Mouse (Mus musculus) spleen, adult 2 months (tissue): ENCODE measurements around the gene Cd33. TPM values are rescaled to one million over a fixed set of nuclear protein-coding genes. Genes with fewer than 3 reads are reported as not detected.
A peak's percentile ranks its signal among the peaks of the same experiment; 100 is the strongest.

Source experiments
- DNase-seq, 2 experiments: peaks; one replicate each; pipeline versions ENCODE4 v3.0.0 to v3.0.0-alpha.2; 2012 to 2021; ENCODE audit warnings: low spot score in 2 of 2, low read depth in 1 of 2
- H3K27ac ChIP-seq: fragments of 200-500 bp; 2 replicates; pipeline ENCODE4 v1.5.1; 2012; ENCODE audit warnings: low read length, inconsistent platforms; ENCODE audit not compliant: insufficient read depth
- H3K27me3 ChIP-seq: fragments of 200-500 bp; 2 replicates; pipeline ENCODE4 v1.6.1; 2012; ENCODE audit warnings: mild to moderate bottlenecking, moderate library complexity, low read length, inconsistent platforms; ENCODE audit not compliant: control insufficient read depth, insufficient read depth
- H3K36me3 ChIP-seq: fragments of 200-500 bp; 2 replicates; pipeline ENCODE4 v1.6.1; 2012; ENCODE audit warnings: mild to moderate bottlenecking, low read length, inconsistent platforms; ENCODE audit not compliant: control insufficient read depth, insufficient read depth
- H3K4me1 ChIP-seq: fragments of 200-500 bp; 2 replicates; pipeline ENCODE4 v1.6.1; 2011; ENCODE audit warnings: inconsistent platforms; ENCODE audit not compliant: control insufficient read depth, insufficient read depth, insufficient read length
- H3K4me3 ChIP-seq: fragments of 200-500 bp; 2 replicates; pipeline ENCODE4 v1.5.1; 2011; ENCODE audit warnings: mild to moderate bottlenecking, inconsistent platforms; ENCODE audit not compliant: insufficient read depth, insufficient read length; ENCODE audit errors: extremely low read depth
- CTCF ChIP-seq: fragments of 200-500 bp; IDR thresholded peaks from 2 replicates; pipeline ENCODE4 v1.5.1; 2011; ENCODE audit warnings: mild to moderate bottlenecking, inconsistent platforms; ENCODE audit not compliant: insufficient read depth, insufficient read length, insufficient replicate concordance; ENCODE audit errors: extremely low read depth
- POLR2A ChIP-seq: fragments of 200-500 bp; IDR thresholded peaks from 2 replicates; pipeline ENCODE4 v1.6.1; 2011; ENCODE audit warnings: low read depth, low read length, inconsistent platforms
- WGBS: fragments of 180-500 bp; shearing (Covaris S2); methylation state at CpG from one replicate; pipeline ENCODE4 v1.1.7; 2018; 5-methylcytosine and 5-hydroxymethylcytosine counted together
- polyA plus RNA-seq: library from polyadenylated mRNA; depleted of rRNA; stranded (reverse); fragments of >200 nt; gene quantifications from 2 replicates; pipeline ENCODE4 v1.2.3, GENCODE M21; 2012; rRNA removed

Cd33 gene
- 16.0 and 19.2 TPM in 2 replicates for polyA plus RNA-seq

DNA sequence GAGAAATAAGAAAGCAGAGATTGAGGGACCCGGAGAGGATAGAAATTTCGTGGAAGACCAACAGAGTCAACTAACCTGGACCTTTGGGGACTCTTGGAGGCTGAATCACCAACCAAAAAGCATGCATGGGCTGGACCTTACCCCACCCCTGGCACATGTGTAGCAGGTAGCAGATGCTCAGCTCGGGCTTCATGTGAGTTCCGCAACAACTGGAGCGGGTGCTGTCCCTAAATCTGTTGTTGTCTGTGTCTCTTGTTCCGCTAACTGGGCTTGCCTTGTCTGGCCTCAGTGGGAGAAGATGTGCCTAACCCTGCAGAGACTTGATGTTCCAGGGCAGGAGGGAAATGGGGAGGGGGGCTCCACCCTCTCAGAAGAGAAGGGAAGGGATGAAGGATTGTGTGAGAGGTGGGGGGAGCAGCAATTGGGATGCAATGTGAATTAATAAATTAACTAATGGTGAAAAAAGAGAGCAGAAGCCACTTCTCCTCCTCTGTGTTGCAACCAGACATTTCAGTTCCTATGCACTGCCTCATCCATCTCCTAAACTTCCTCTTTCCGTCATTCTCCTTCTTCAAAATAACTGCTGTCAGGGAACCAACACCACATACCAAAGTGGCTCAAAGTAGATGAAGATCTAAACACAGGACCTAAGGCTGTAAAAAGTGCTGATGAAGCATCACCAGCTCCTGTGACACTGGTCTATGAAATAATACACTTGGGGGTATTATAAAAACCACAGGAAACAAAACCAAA, at the start of gene Cd33:
TSS of gene Cd33 (minus strand) at position 204 of the 753 bp plus-strand sequence.
- WGBS: 57% methylated on average over 7 of the region's 7 CpGs
- H3K4me3 ChIP-seq: no peak within 1 kb of the TSS
- no peak within 1 kb of the TSS for H3K27ac ChIP-seq
- H3K27me3 ChIP-seq: no peaks in the 10 kb centered on the region
- DNase-seq: no peak
- no peak for TF ChIP-seq POLR2A
- no peak for TF ChIP-seq CTCF
- H3K4me1 ChIP-seq: no peaks in the 10 kb centered on the region; the same call in 1 of the 2 replicates
- H3K36me3 ChIP-seq: no peaks in the 10 kb centered on the region

DNA sequence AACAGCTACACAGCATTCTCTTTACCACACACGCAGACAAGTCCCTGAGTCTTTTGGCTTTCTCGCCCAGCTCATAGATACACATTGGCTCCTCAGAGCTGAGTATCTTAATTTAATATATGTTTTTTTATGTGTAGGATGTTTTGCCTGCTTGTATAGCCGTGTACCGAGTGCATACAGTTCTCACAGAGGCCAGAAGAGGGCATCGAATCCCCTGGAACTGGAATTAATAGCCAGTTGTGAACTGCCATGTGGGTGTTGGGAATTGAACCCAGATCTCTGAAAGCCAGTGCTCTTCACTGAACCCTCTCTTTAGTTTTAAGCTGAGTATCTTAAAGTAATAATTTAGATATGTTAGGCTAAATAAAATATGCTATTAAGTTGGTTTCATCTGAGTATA, 40.6 kb upstream of the Cd33 start:
- Histone ChIP-seq H3K36me3 (peaks cover 41% of the 10 kb centered on the region), H3K27ac (no peak overlapping the region), H3K4me1 (peaks cover 4% of the 10 kb centered on the region; the same call in 1 of the 2 replicates), H3K27me3 (no peaks in the 10 kb centered on the region), H3K4me3 (no peak overlapping the region)
- WGBS: 90% methylated on average over 5 of the region's 5 CpGs
- no peak for DNase-seq
- TF ChIP-seq POLR2A: no peak
- TF ChIP-seq CTCF: no peak

DNA sequence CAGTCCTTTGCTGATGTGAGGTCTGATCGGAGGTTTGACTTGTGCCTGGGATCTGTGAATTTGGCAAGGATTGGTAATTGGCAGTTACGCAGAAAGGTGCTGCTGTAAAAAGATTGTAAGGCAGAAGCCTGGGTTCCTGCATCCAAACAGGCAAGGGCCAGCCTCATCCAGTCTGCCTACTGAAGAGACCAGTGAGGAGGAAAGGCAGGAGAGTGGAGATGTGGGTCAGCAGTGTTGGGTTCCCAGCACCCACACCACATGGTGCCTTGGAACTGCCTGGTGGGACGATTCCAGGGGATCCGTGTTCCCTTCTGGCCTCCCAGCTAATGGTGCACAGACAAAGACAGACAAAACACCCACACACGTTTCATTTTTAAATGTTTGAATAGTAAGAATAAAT, 36.3 kb upstream of the Cd33 start:
- 79% methylated on average over 5 of the region's 5 CpGs for WGBS
- no peak overlapping the region for H3K27ac ChIP-seq
- TF ChIP-seq POLR2A (no peak), CTCF (no peak)
- no peaks in the 10 kb centered on the region for H3K27me3 ChIP-seq
- H3K4me1 ChIP-seq: peaks cover 4% of the 10 kb centered on the region; the same call in 1 of the 2 replicates
- H3K4me3 ChIP-seq: no peak overlapping the region
- peaks cover 9% of the 10 kb centered on the region for H3K36me3 ChIP-seq
- no peak for DNase-seq

DNA sequence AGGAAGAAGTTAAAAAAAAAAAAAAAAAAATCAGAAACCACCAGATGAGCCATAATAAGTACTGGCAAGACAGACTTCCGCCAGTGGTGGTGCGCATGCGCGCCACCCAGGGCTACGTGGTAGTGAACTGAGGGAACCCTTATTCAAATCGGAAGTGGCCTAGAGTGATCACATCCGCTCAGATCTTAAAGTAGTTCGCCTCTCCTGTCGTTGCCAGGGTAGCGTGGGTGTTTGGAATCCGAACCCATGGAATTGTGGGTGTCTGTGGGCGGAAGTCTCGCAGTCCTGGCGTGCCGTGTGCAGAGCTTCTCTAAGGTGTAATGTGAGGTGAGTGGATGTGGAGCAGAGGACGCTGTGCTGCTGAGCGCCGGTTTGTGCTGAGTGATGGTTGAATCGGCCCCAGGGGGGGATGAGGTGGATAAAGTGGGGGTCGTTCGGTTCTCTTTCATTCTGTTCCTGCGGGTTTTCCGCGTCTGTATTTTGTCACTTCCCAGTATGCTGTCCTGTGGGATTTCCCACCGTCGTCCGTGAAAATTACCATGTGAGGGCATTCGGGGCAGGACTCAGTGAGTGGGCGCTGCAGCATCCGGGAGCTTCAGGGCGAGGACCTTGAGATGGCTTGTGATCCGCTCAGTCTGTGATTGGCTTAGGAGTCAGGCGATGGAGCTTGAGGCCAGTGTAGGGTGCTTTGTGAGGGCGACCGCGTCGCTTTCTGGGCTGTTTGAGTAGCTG, 35.4 kb upstream of the Cd33 start, which contains the start of gene Zfp719:
TSS of gene Zfp719 (plus strand) at position 171 of the 732 bp plus-strand sequence.
- peak within 1 kb of the TSS; percentile 77 for H3K27ac ChIP-seq
- under 1% methylated on average over 37 of the region's 37 CpGs for WGBS
- peak; percentile 85 to 95 for DNase-seq
- H3K4me1 ChIP-seq: peaks cover 4% of the 10 kb centered on the region; the same call in 1 of the 2 replicates
- no peaks in the 10 kb centered on the region for H3K27me3 ChIP-seq
- H3K4me3 ChIP-seq: peak within 1 kb of the TSS; percentile 74
- TF ChIP-seq CTCF (no peak), POLR2A (no peak)
- H3K36me3 ChIP-seq: peaks cover 6% of the 10 kb centered on the region; the same call in 1 of the 2 replicates

DNA sequence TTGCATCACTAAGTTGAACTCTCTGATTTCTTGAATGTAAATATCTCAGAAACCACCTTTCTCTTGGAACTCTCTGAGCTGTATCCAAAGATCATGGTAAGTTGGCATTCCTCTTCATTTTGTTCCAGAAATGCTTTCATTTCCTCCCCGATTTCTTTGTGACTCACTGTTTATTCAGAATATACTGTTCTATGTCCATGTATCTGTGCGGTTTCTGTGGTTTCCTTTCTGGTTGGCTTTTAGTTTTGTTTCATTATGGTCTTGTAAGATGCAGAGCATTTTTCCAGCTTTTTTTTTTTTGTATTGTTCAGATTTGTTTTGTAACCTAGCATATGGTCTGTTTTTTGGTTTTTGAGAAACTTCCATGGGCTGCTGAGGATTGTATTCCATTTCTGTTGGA, 27.0 kb upstream of the Cd33 start:
- Histone ChIP-seq H3K36me3 (peaks cover 25% of the 10 kb centered on the region), H3K4me1 (no peaks in the 10 kb centered on the region), H3K4me3 (no peak overlapping the region), H3K27ac (no peak overlapping the region), H3K27me3 (no peaks in the 10 kb centered on the region)
- WGBS: 68% methylated on average over 2 of the region's 2 CpGs
- TF ChIP-seq POLR2A: no peak
- no peak for TF ChIP-seq CTCF
- no peak for DNase-seq

DNA sequence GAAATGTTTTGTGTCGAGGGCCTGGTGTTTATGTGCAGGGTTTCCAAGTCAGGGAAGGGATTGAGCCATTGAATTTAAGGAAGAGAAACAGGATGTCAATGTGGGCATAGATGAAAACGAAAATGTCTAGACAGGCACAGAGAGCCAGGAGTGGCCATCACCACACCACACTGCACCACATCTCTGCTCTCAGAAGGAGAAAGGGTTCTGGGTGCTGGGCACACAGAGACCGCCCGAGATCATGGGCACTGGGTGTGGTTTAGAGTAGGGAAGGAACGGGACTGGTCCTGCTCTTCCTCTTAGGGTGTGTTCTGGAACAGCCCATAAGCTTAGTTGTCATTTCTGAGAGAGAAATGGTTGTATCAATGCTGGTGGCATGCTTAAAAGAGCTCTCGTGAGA, 19.1 kb upstream of the Cd33 start:
- H3K27me3 ChIP-seq: no peaks in the 10 kb centered on the region
- H3K4me3 ChIP-seq: peak overlapping the region; percentile 8; the same call in 1 of the 2 replicates
- peaks cover 7% of the 10 kb centered on the region; the same call in 1 of the 2 replicates for H3K4me1 ChIP-seq
- WGBS: 21% methylated on average over 6 of the region's 6 CpGs
- peaks cover 13% of the 10 kb centered on the region for H3K36me3 ChIP-seq
- H3K27ac ChIP-seq: 0 out of 2 replicates have a peak overlapping the region, but pooled peaks have one; percentile 9
- DNase-seq: no peak
- TF ChIP-seq POLR2A: no peak
- TF ChIP-seq CTCF: no peak
